In the genomic region with DNA sequence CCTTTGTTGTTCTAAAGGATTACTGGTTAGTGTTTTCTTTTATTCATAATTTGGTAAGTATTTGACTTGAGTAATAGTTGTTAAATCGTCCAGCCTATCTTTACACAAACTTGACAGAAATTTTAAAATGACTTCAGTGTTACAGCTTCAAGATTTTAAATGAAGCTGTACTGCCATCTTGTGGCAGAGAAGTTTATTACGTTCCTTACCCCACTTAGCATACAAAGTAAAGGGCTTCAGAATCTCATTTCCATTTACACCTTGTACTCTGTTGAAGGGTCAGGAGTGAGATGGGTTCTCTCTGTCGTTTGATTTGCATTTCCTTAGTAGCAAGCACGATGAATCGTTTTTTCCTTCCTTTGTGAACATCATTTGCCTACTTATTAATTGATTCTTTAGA, we compare ENCODE assay signal across 10 mouse cellular contexts. TPM values are rescaled to one million over a fixed set of nuclear protein-coding genes. Genes with fewer than 3 reads are reported as not detected.
A peak's percentile ranks its signal among the peaks of the same experiment; 100 is the strongest.
DNase-seq lines count a peak whose midpoint lies in the region; ATAC-seq and TF ChIP-seq lines count a peak whose summit lies in the region.
"Had no signal": no experiment of that assay in that cellular context is flagged by ENCODE, and none has a peak within 500 bp of the region (broad histone marks: within the 10 kb centered on the region; RNA-seq: fewer than 3 reads in every experiment).

No protein-coding gene starts in this region.

- H3K79me2 ChIP-seq in liver, adult 2 months (ENCODE audit: control insufficient read depth, insufficient read depth, low read length): no peaks in the 10 kb centered on the region

- H3K4me1 ChIP-seq in liver, adult 2 months (ENCODE audit: control insufficient read depth, insufficient read depth, low read length): no peaks in the 10 kb centered on the region
- no peaks in the 10 kb centered on the region for H3K4me1 ChIP-seq in hindbrain, embryonic 12.5 days
- H3K4me1 ChIP-seq: heart, embryonic 13.5 days had no signal

- DNase-seq in cerebellum, adult 8-10 months: peak; percentile 13
- DNase-seq in cerebellum, adult 11 months: no peak
- peak; percentile 45 for DNase-seq in liver, adult 2 months (ENCODE audit: extremely low read depth, low read depth, low spot score)
- DNase-seq in liver: no peak
- DNase-seq in WW6 (ENCODE audit: low read depth, low spot score): peak; percentile 14
- DNase-seq in yolk sac, embryonic 10.5 days (ENCODE audit: low spot score): peak; percentile 9

- no peak for TF ChIP-seq POLR2A in liver, adult 2 months (IDR thresholded peaks at IDR 0.05; ENCODE audit: extremely low read depth, insufficient read depth, low read length)

- whole genome bisulfite sequencing in liver, adult 2 months: under 1% methylated on average over 5 of the region's 5 CpGs
- WGBS in hindbrain, embryonic 12.5 days: 4% methylated on average over 5 of the region's 5 CpGs

- ATAC-seq in hindbrain, embryonic 12.5 days (ENCODE audit: low FRiP score): peak; percentile 43; the same call in 1 of the 2 replicates
- peak; percentile 92 for ATAC-seq in megakaryocyte progenitor cell, adult 5-6 weeks (replicated peaks; ENCODE audit: poor library complexity)

- H3K9me3 ChIP-seq in hindbrain, embryonic 12.5 days (replicated peaks): no peaks in the 10 kb centered on the region
- H3K9me3 ChIP-seq: heart, embryonic 13.5 days had no signal

- H3K27ac ChIP-seq in liver, adult 2 months (replicated peaks; ENCODE audit: insufficient read depth, low read depth, low read length): no peak overlapping the region
- H3K27ac ChIP-seq in hindbrain, embryonic 12.5 days: no peak overlapping the region
- H3K27ac ChIP-seq: heart, embryonic 13.5 days had no signal

- TF ChIP-seq CTCF in liver, adult 2 months (IDR thresholded peaks at IDR 0.05; ENCODE audit: low read depth, low read length): no peak

- H3K4me3 ChIP-seq in liver, adult 2 months (ENCODE audit: insufficient read depth, low read depth, low read length): no peak overlapping the region
- no peak overlapping the region for H3K4me3 ChIP-seq in hindbrain, embryonic 12.5 days
- H3K4me3 ChIP-seq: heart, embryonic 13.5 days; myocyte had no signal

- H3K4me2 ChIP-seq in hindbrain, embryonic 12.5 days (replicated peaks): no peak overlapping the region
- H3K4me2 ChIP-seq: heart, embryonic 13.5 days had no signal

- no peak overlapping the region for H3K9ac ChIP-seq in liver, adult 2 months (ENCODE audit: low read depth, low read length)
- no peak overlapping the region for H3K9ac ChIP-seq in hindbrain, embryonic 12.5 days
- H3K9ac ChIP-seq: heart, embryonic 13.5 days had no signal

- no peaks in the 10 kb centered on the region for H3K36me3 ChIP-seq in liver, adult 2 months (ENCODE audit: control insufficient read depth, insufficient read depth, low read length)
- no peaks in the 10 kb centered on the region for H3K36me3 ChIP-seq in hindbrain, embryonic 12.5 days
- H3K36me3 ChIP-seq: heart, embryonic 13.5 days had no signal

- H3K27me3 ChIP-seq in liver, adult 2 months (ENCODE audit: control insufficient read depth, insufficient read depth, low read length): no peaks in the 10 kb centered on the region
- H3K27me3 ChIP-seq in hindbrain, embryonic 12.5 days: no peaks in the 10 kb centered on the region
- H3K27me3 ChIP-seq: heart, embryonic 13.5 days had no signal

RNA-seq across cellular contexts. Expression of a gene that starts 14.9 kb away (rescaled TPM):
- total RNA-seq in liver, adult 2 months (2014; rRNA removed): not detected in 2 replicates
- not detected in 2 replicates for polyA plus RNA-seq in liver, adult 2 months (2012; rRNA removed)
- not detected in 2 replicates for polyA plus RNA-seq in hindbrain, embryonic 12.5 days (2016; fragmentation: Nextera tagmentation; extraction: Ambion mirVana)
- total RNA-seq in megakaryocyte progenitor cell, adult 5-6 weeks (2015): not detected in 2 replicates
- not detected in 2 replicates for total RNA-seq in megakaryocyte progenitor cell, adult 5-6 weeks (2017)
- polyA plus RNA-seq: heart, embryonic 13.5 days; myocyte had no signal

RNA-seq across cellular contexts. Expression of a gene that starts 24.9 kb away (rescaled TPM):
- total RNA-seq in liver, adult 2 months (2014; rRNA removed): not detected in 2 replicates
- polyA plus RNA-seq in liver, adult 2 months (2012; rRNA removed): not detected in 2 replicates
- not detected in 2 replicates for polyA plus RNA-seq in hindbrain, embryonic 12.5 days (2016; fragmentation: Nextera tagmentation; extraction: Ambion mirVana)
- not detected in 2 replicates for total RNA-seq in megakaryocyte progenitor cell, adult 5-6 weeks (2015)
- total RNA-seq in megakaryocyte progenitor cell, adult 5-6 weeks (2017): not detected in 2 replicates
- polyA plus RNA-seq: heart, embryonic 13.5 days; myocyte had no signal

RNA-seq across cellular contexts. Expression of a gene that starts 40.0 kb away (rescaled TPM):
- total RNA-seq in liver, adult 2 months (2014; rRNA removed): not detected in 2 replicates
- not detected in 2 replicates for polyA plus RNA-seq in liver, adult 2 months (2012; rRNA removed)
- not detected in 2 replicates for polyA plus RNA-seq in hindbrain, embryonic 12.5 days (2016; fragmentation: Nextera tagmentation; extraction: Ambion mirVana)
- not detected in 2 replicates for total RNA-seq in megakaryocyte progenitor cell, adult 5-6 weeks (2015)
- not detected in 2 replicates for total RNA-seq in megakaryocyte progenitor cell, adult 5-6 weeks (2017)
- polyA plus RNA-seq: heart, embryonic 13.5 days; myocyte had no signal

RNA-seq across cellular contexts. Expression of a gene that starts 47.2 kb away (rescaled TPM):
- total RNA-seq in liver, adult 2 months (2014; rRNA removed): not detected in 2 replicates
- polyA plus RNA-seq in liver, adult 2 months (2012; rRNA removed): not detected in 2 replicates
- not detected in 2 replicates for polyA plus RNA-seq in hindbrain, embryonic 12.5 days (2016; fragmentation: Nextera tagmentation; extraction: Ambion mirVana)
- total RNA-seq in megakaryocyte progenitor cell, adult 5-6 weeks (2015): not detected in 2 replicates
- total RNA-seq in megakaryocyte progenitor cell, adult 5-6 weeks (2017): not detected in 2 replicates
- polyA plus RNA-seq: heart, embryonic 13.5 days; myocyte had no signal

Comparison
In these comparisons a context has a peak if more than half of its experiments do, and no peak if none do; other contexts are left out.
1. DNase-seq: peak in cerebellum, adult 8-10 months (single experiment), liver, adult 2 months (single experiment), WW6 (single experiment) and yolk sac, embryonic 10.5 days (single experiment); none in cerebellum, adult 11 months (single experiment) and liver (single experiment).